Mouse (Mus musculus): ENCODE data around the gene Dnajb3. TPM values are rescaled to one million over a fixed set of nuclear protein-coding genes. Genes with fewer than 3 reads are reported as not detected.
"Not testable (repeated sequence)": the region's sequence is repeated elsewhere in the genome, so short reads cannot be mapped to it uniquely, and the experiment has no call there.

Gene Dnajb3
- total RNA-seq, 2 experiments from 2014 or later = 2.6 to 3.2 TPM

DNA sequence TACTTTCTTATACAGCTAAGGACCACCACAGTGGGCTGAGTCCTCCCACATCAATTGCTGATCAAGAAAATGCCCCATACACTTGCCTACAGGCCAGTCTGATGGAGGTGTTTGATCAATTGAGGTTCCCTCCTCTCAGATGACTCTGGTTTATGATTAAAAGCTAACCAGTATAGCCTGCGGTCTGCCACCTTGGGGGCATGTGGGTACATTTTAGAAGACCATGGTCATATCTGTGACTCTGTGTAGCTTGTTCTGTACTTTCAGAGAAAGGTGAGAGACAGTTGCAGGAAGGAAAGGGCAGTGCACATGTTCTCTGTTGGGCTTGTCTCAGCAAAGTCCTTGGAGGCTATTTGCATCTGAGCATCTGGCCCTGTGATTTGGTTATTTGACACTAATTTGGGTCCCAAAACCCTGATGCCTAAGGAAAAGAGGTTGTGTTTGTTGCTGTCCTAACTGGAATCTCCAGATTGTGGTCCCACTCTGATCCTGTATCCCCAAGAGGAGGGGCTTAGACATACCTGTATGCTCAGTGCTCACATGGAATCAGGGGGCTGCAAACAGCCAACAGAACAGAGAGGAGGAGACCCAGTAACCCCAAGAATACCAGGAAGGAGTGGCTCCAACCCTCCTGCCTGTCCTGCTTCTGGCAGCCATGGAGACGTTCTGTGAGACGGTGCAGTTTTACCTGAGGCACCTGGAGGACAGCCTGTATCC, 27.2 kb upstream of the Dnajb3 start:
- intact Hi-C loops (cut with DNase I) = no loop called here
- no peak for DNase-seq (ENCODE audit: low spot score in 2 of 2)

DNA sequence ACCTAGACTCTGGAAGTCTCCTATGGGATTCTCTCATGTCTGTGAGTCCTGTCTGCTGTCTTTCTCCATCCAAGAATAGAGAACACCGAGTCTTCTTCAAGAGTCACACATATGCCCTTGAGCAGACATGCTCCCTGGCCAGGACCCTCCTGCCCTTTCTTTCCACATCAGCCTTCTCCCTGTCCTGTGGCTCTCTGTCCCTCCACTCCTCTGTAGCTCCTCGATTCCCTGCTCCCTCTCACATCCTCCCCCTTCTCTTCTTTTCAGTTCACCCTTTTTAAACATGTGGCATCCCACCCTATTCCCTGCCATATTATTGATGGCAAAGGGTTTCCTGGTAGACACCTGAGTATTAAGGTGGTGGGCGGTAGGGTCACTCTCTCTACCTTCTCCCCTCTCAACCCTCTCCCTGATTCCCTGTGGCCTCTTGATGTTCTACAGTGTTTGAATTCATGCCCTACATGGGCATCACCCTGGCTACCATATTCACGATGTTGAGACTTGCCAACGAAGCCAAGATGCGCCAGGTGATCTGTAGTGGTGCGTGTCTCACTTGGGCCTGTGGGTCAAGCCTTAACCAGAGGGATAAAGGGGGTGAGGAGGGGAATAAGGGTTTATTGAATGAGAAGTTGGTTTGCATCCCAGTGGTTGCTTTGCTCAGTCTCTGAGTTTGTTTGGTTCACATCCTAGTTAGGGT, 26.4 kb upstream of the Dnajb3 start:
- DNase-seq (ENCODE audit: low spot score in 2 of 2) = no peak
- intact Hi-C loops (cut with DNase I) = no loop called here

DNA sequence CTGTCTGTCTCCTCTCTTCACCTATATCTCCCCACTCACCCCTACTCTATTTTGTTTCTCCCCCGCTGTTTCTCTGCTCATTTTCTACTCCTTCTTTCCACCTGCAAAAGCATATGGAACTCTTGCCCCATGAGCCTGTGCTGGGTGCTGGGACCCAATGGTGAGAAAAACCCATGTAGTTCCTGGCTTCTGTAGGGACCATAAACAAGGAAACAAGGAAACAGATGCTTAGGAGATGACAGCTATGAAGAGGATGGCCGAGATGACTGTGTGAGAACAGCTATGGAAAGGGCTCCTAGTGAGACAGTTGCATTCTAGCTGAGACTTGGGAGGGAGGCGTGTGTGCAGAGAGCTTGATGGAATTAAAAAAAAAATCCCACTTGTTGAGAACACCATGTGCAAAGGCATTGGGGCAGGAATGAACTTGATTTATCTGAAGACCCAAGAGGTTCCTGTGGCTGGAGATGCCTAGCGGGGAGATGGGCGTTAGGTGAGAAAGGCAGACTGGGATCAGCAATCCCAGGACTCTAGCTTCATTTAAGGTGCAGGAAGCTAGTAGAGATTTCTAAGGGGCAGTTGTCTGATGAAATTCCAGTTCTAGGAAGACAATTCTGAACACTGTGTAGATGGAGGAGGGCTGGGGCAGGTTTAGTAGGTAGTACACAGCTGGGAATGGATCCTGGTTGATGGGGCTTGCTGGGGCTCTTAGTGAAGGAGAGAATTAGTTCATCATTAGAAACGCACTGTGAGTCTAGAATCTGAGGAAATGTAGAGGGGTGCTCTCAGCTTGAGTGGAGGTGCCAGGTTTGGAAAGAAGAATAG, 25.6 kb upstream of the Dnajb3 start:
- no peak for DNase-seq (ENCODE audit: low spot score in 2 of 2)
- intact Hi-C loops (cut with DNase I) = no loop called here

DNA sequence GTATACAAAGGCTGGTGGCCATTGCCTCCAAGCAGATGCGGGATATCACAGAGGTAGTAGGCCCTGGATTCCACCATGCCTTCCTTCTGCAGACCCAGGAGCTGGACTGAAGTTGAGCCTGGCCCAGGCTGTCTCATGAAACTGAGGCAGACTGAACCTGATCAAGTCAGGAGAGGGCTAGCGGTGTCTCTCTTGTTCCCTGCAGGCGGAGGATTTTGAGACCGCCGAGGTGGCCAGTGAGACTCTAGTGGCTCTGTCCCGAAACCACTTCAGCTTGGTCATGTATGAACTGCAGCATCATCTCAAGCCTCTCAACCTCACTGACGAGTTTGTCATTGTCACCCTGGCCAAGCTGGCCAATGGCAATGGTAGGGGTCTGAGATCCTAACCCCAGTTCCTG, 24.8 kb upstream of the Dnajb3 start:
- intact Hi-C loops (cut with DNase I) = no loop called here

DNA sequence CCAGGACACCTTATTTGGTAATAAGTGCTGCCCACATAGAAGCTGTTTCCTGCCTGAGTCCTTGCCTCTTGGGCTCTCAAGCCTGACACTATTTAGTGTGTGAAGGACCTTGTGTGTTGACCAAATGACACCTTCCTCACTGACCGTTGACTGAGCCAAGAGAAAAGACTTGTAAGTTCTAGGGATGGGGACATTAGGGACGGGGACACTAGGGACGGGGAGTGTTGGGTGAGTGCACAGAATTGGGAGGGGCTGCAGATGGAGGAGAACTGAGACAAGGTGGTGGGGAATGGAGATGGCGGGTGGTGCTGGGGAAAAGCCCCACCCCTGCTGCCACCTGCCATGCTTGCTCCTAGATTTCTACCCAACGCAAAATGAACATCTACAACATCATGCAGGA, 24.4 kb upstream of the Dnajb3 start:
- intact Hi-C loops (cut with DNase I) = no loop called here
- no peak for DNase-seq (ENCODE audit: low spot score in 2 of 2)

More for the DNA sequence above, 24.8 kb upstream of the Dnajb3 start:
- no peak for DNase-seq (ENCODE audit: low spot score in 2 of 2)

DNA sequence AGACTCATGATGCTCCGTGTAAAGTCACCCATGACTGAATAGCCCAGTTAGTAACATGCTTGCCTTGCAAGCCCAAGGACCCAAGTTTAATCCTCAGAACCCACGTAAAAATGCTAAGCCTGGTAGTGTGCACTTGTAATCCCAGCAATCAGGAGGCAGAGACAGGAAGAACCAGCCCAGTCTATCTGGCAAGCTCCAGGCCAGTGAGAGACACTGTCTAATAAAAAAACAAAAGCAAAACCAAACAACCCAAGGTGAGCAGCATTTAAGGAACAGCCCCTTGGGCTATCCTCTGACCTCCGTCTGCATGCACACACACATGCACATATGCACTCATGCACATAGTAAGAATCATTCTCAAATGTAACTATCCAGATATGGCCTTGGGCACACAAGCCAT, 24.0 kb upstream of the Dnajb3 start:
- no peak for DNase-seq (ENCODE audit: low spot score in 2 of 2)
- intact Hi-C loops (cut with DNase I) = no loop called here

DNA sequence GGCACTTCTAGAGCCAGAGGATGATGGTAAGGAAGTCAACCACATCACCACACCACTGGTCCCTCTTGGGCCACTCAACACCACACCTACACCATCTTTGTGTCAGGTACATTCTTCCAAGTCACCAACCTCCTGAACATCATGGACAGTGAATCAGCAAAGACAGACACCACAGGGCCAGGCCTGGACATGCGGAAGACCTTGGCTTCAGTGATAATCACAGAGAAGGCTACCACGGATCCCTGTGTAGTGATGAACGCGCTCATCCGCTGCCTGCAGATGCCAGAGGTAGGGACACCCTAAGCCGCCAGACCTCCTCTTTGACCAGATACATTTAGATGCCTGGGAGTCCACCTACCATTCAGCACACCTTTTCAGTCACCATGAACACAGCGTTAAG, 22.5 kb upstream of the Dnajb3 start:
- no peak for DNase-seq (ENCODE audit: low spot score in 2 of 2)

DNA sequence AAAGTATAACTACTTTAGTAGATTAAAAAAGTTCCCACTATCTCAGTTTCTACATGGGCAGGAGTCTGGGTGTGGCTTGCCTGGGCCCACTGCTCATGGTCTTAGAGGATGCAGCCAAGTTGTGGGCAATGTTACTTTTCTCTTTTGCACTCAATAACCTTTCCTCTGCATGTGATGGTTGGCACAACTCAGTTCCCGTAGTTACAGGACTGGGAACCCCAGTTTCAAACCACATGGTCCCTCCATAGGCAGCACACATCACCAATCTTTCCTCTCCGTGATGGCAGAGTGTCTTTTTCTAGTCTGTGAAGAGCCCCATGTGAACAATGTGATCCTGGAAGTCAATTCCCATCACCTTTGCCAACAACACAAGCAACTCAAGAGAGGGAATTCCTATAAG, 21.9 kb upstream of the Dnajb3 start:
- intact Hi-C loops (cut with DNase I) = no loop called here
- DNase-seq (ENCODE audit: low spot score in 2 of 2) = no peak

More for the DNA sequence above, 22.5 kb upstream of the Dnajb3 start:
- intact Hi-C loops (cut with DNase I) = no loop called here

DNA sequence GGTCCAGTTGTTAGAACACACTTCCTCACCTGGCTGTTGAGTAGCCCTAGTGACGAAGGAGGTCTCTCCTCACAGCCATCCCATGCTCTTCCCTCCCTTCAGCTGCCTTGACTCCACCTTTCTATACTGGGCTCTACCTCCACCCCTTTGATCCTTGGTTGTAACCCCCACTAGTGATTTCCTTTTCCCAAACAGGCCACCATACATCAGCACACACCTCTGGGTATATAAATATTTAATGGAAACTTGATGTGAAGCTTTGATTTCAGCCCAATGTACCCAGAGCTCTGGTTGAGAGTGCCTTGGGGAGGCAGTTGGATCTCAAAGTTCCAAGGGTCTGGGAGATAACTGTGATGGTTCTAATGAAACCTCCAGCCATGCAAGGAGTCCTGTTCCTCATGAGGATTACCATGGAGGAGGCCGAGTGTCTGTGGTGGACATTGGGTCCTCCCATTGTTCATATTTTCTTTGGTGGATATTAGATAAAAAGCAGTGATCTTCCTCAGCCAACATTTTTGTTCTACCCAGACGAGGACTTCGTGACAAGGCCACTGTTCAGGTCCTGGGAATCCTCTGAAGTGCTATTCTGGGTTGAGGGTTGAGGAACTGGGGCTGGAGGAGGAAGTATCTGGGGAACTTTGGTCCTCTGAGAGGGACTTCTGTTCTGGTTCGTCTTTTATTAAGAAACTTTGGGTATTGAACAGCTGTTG, 21.2 kb upstream of the Dnajb3 start, which contains the start of gene Mroh2a:
Gene Mroh2a, plus strand, starts transcription at position 317 of the 710 bp plus-strand sequence.
- DNase-seq (ENCODE audit: low spot score in 2 of 2) = no peak
- intact Hi-C loops (cut with DNase I) = no loop called here

DNA sequence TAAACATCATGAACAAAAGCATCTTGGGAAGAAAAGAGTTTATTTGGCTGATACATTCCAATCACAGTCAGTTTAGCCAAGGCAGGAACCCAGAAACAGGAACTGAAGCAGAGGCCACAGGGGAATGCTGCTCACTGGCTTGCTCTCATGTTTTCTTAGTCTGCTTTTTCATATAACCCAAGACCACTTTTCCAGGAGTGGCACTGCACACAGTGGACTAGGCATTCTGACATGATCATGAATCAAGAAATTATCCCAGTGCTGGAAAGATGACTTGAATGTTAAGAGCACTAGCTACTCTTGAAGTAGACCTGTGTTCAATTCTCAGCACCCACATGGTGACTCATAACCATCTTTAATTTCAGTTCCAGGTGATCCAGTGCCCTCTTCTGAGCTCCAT, 20.2 kb upstream of the Dnajb3 start:
- intact Hi-C loops (cut with DNase I) = no loop called here
- no peak for DNase-seq (ENCODE audit: low spot score in 2 of 2)

DNA sequence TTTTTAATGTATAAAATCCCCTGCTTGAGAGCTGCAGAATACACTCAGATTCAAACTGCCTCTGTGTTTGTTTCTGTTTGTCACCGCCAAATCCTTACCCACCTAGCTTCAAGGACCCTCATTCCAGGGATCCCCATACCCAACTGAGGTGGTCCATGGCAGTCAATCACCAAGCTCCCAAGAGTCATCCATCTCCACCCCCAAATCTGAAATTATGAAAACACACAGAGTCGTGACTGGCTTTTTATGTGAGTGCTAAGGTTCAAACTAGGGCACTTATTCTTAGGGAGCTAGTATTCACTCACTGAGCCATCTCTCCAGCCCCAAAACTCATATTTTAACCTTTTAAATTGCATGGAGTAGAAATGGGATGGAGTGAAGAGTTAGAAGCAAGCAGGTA, 19.7 kb upstream of the Dnajb3 start:
- intact Hi-C loops (cut with DNase I); DNase-seq (ENCODE audit: low spot score in 2 of 2): not testable (repeated sequence)

DNA sequence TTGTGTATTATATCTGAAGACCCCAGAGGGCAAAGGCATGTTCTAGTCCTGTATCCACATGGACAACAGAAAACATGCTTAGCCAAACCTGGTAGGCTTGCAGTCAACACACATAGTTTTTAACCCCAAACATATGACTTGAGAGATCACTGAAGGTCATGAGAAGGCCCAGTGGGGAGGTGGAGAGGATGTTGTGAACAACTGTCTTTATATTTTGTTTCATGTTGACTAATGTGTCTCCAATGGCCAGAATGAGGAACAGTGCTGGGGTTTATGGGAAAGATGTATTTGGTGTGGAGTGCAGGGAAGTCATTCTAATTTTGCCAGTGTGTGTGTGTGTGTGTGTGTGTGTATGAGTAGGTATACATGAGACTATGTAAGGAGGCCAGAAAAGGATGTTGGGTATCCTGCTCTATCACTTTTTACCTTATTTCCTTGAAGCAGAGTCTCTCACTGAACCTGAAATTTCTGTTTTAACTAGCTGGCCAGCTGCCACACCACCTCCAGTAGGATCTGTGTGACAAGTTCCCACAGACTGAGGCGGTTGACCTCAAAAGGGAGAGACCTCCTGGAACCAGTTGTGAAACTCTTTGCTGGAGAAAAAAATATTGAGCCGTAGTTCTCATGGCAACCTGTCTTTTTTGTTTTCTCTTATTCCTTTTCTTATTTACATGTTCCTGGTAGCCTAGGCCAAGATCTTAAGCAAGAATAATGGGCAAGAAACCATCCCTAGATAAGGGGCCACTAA, 18.6 kb upstream of the Dnajb3 start:
- intact Hi-C loops (cut with DNase I) = no loop called here
- DNase-seq (ENCODE audit: low spot score in 2 of 2) = peak in 1 of 2 experiments; percentile 1

DNA sequence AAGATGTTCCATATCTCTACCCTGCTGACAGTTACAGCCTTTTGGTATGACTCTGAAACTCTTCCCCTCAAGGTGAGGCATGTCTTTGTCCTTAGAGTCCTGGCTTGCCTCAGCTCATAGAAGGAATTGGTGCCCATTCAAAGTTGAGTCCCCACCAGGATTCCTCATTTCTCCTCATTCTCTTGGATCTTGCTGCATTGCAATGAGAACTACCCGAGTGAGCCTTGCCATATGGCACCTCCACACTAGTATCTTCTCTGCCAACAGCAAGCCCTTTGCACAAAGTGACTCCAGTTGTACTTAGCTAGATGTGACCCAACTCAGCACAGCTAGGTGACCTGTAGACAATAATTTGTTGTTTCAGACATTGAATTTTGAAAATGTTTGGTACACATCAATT, 18.0 kb upstream of the Dnajb3 start:
- intact Hi-C loops (cut with DNase I) = no loop called here
- DNase-seq (ENCODE audit: low spot score in 2 of 2) = peak in 1 of 2 experiments; percentile 14

DNA sequence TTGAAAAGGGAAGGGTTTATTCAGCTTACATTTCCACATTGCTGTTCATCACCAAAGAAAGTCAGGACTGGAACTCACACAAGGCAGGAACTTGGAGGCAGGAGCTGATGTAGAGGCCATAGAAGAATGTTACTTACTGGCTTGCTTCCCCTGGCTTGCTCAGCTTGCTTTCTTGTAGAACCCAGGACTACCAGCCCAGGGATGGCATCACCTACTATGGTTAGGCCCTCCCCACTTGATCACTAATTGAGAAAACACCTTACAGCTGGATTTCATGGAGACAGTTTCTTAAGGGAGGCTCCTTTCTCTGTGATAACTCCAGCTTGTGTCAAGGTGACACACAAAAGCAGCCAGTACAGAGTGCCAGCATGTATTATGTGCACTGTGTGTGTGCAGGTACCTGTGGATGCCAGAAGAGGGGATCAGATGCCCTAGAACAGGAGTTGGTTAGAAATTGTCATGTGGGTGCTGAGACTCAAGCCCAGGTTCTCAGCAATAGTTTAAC, 17.5 kb upstream of the Dnajb3 start:
- intact Hi-C loops (cut with DNase I) = not testable (repeated sequence)
- peak in 1 of 2 experiments; percentile 4 for DNase-seq (ENCODE audit: low spot score in 2 of 2)

DNA sequence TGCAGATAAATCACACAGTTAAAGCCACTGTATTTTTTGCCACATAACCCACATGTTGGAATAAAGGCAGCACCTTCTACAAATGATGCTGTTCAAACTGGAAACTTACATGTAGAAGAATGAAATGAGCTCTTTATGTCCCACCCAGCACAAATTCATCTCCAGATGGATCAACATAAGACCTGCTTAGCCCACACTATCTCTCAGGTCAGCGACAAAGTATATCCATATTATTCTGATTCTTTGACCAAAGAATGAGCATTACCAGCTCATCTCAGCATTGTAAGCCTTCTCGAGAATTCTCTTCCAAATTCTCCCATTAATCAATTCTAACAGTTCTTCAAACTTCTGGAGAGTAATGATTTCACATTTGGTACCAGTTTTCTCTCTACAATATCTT, 16.6 kb upstream of the Dnajb3 start:
- intact Hi-C loops (cut with DNase I) = no loop called here
- no peak for DNase-seq (ENCODE audit: low spot score in 2 of 2)

DNA sequence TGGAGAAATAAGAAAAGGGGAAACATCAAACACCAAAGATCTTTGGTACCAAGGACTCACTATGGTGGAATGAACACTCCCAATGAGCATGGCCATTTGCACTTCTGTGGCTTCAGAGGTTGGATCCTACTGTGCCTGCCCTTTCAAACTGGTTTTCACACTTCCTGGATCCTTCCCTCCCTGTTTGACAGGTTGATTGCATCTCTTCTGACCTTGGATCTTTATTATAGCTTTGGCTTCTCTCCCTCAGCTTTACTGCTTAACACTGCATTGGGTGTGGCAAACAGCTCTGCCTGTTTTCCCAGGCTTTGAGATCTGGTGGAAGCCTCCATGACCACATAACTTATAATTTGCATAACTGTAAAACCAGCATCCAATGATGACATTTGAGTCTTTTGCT, 14.8 kb upstream of the Dnajb3 start:
- intact Hi-C loops (cut with DNase I) = no loop called here
- no peak for DNase-seq (ENCODE audit: low spot score in 2 of 2)

DNA sequence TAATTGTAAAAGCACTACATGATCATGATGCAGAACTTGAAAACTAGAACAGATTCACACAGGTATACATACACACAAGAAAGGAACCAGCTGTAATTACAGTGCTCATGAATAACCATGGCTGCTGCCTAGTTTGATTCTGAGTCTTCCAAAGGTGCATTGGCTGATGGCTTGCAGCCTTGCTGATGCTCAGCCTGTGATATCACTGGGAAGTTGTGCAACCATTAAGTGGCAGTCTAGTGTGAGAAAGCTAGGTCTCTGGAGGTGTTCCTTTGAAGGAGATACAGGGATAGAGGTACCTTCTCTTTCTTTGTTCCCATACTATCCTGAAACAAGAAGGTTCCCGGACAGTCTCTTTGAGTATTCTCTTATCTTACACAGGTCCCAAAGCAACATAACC, 13.5 kb upstream of the Dnajb3 start:
- DNase-seq (ENCODE audit: low spot score in 2 of 2) = no peak
- intact Hi-C loops (cut with DNase I) = no loop called here

DNA sequence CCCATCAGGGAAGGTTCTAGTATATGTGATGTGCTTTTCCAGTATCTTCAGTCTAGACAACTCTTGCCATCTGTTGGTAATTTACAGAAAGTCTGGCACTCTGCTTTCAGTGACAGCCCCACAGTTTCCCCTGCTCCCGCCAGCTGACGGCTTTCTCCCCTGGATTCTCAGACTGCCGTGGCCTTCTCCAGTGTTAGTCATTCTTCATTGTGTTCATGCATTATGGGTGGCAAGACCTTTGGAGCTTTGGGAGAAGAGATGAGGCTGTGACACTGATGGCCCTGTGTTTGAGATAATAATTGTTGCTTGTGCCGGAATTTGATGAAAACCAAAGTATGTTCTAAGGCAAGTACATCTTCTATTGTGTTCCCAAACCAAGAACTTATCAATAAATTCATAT, 13.0 kb upstream of the Dnajb3 start:
- intact Hi-C loops (cut with DNase I) = no loop called here
- DNase-seq (ENCODE audit: low spot score in 2 of 2) = no peak

DNA sequence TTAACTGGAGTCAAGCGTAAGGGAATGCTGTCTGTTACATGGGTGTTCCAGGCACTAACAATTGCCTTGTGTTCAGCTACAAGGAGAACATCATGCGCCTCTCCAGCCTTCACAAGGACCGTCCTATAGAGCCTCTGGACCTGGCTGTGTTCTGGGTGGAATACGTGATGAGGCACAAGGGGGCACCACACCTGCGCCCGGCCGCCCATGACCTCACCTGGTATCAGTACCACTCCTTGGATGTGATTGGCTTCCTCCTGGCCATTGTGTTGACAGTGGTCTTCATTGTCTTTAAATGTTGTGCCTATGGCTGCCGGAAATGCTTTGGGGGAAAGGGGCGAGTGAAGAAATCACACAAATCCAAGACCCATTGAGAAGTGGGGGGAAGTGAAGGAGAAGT, 12.5 kb upstream of the Dnajb3 start:
- no peak for DNase-seq (ENCODE audit: low spot score in 2 of 2)
- intact Hi-C loops (cut with DNase I) = no loop called here

Data from left cerebral cortex, postnatal 25 days (tissue).